Mouse (Mus musculus): Measurements from ENCODE around the gene Cphx3. TPM values are rescaled to one million over a fixed set of nuclear protein-coding genes. Genes with fewer than 3 reads are reported as not detected.

Gene Cphx3
- total RNA-seq (2023), result not detected

GRCm38 (mm10) chr14:26081997-26082396 lies at the start of gene Cphx3:
Gene Cphx3, plus strand, starts transcription at chr14:26082297.

GRCm38 (mm10) chr14:26042611-26043010 lies 39.5 kb upstream of the Cphx3 start, which contains the start of gene Gm9780:
Gene Gm9780, minus strand, starts transcription at chr14:26042711.

GRCm38 (mm10) chr14:26067325-26067633 lies 14.8 kb upstream of the Cphx3 start, which contains the start of gene Tmem254c:
Gene Tmem254c, minus strand, starts transcription at chr14:26067355.

GRCm38 (mm10) chr14:26081216-26081615 lies 881 bp upstream of the Cphx3 start, which contains the start of gene Cphx2:
Gene Cphx2, plus strand, starts transcription at chr14:26081516.

GRCm38 (mm10) chr14:26118150-26118549 lies 36.1 kb downstream of the Cphx3 start, which contains the start of gene Duxbl2:
Gene Duxbl2, plus strand, starts transcription at chr14:26118349.

GRCm38 (mm10) chr14:26182380-26182779 lies 100.3 kb downstream of the Cphx3 start, which contains the start of gene Plac9b:
Gene Plac9b, minus strand, starts transcription at chr14:26182480.

GRCm38 (mm10) chr14:26206926-26207247 lies 124.8 kb downstream of the Cphx3 start, which contains the start of gene Tmem254b:
Gene Tmem254b, minus strand, starts transcription at chr14:26207041.

GRCm38 (mm10) chr14:26257756-26258617 lies 175.9 kb downstream of the Cphx3 start, which contains the start of gene Duxbl3:
Gene Duxbl3, plus strand, starts transcription at chr14:26257962.

Other genes starting within 250 kb of the Cphx3 start
- 100 to 1,000 TPM; 347 to 380 TPM for gene Anxa11, start 240.1 kb upstream of the Cphx3 start, total RNA-seq (2023)
- gene Plac9a, start 179.2 kb upstream of the Cphx3 start, total RNA-seq (2023), result not detected
- gene Tmem254a, start 154.6 kb upstream of the Cphx3 start, total RNA-seq (2023), result 1 to 10 TPM; 1.4 to 2.5 TPM
- gene Cphx1, start 144.0 kb upstream of the Cphx3 start, total RNA-seq (2023), result not detected
- gene Duxbl1, start 103.7 kb upstream of the Cphx3 start, total RNA-seq (2023), result not detected
- not detected for gene Gm9780, start 39.6 kb upstream of the Cphx3 start, total RNA-seq (2023)
- 1 to 10 TPM; 5.0 to 9.3 TPM for gene Tmem254c, start 14.9 kb upstream of the Cphx3 start, total RNA-seq (2023)
- not detected for gene Cphx2, start 781 bp upstream of the Cphx3 start, total RNA-seq (2023)
- gene Duxbl2, start 36.1 kb downstream of the Cphx3 start, total RNA-seq (2023), result not detected
- gene Plac9b, start 100.2 kb downstream of the Cphx3 start, total RNA-seq (2023), result not detected
- 1 to 10 TPM; 4.8 to 9.7 TPM for gene Tmem254b, start 124.7 kb downstream of the Cphx3 start, total RNA-seq (2023)
- gene Duxbl3, start 175.7 kb downstream of the Cphx3 start, total RNA-seq (2023), result not detected